Mouse (Mus musculus) erythroblast, embryonic 14.5 days (primary cell): ENCODE measurements around the gene Cmtm4. TPM values are rescaled to one million over a fixed set of nuclear protein-coding genes. Genes with fewer than 3 reads are reported as not detected.
"Not testable (repeated sequence)": the region's sequence is repeated elsewhere in the genome, so short reads cannot be mapped to it uniquely, and the experiment has no call there.

Experiments
- H3K27me3 ChIP-seq: 2 replicates; pipeline ENCODE4 v1.6.1; 2012; ENCODE audit warnings: inconsistent platforms; ENCODE audit not compliant: control insufficient read depth
- H3K36me3 ChIP-seq: 2 replicates; pipeline ENCODE4 v1.6.1; 2012; ENCODE audit warnings: mild to moderate bottlenecking, inconsistent platforms; ENCODE audit not compliant: control insufficient read depth
- H3K4me1 ChIP-seq: 2 replicates; pipeline ENCODE4 v1.6.1; 2012; ENCODE audit warnings: inconsistent platforms; ENCODE audit not compliant: control insufficient read depth
- H3K4me3 ChIP-seq: replicated peaks from 2 replicates; pipeline ENCODE3; 2012; ENCODE audit warnings: moderate library complexity, mild to moderate bottlenecking, inconsistent platforms
- H3K9me3 ChIP-seq: 2 replicates; pipeline ENCODE4 v1.6.1; 2012; ENCODE audit warnings: low read length, inconsistent platforms, mixed read lengths; ENCODE audit not compliant: control insufficient read depth
- GATA1 ChIP-seq: IDR thresholded peaks from 2 replicates; pipeline ENCODE4 v1.6.1; 2012; ENCODE audit warnings: low read length, inconsistent platforms, mixed read lengths
- TAL1 ChIP-seq: IDR thresholded peaks from 3 replicates; pipeline ENCODE4 v1.6.1; 2012; ENCODE audit warnings: low read length, inconsistent platforms, mixed read lengths
- polyA plus RNA-seq: library from polyadenylated mRNA; stranded (reverse); fragments of >175 nt; gene quantifications from 2 replicates; pipeline ENCODE4 v1.2.3, GENCODE M21; 2012

The Cmtm4 gene
- polyA plus RNA-seq, 1 experiment = 0.02 TPM

- no peaks in the 10 kb centered on the region for H3K36me3 ChIP-seq
- peaks cover 4% of the 10 kb centered on the region for H3K4me1 ChIP-seq
- no peak overlapping the region for H3K4me3 ChIP-seq
- no peaks in the 10 kb centered on the region for H3K27me3 ChIP-seq
- no peak for TF ChIP-seq GATA1
- TF ChIP-seq TAL1 = no peak
- H3K9me3 ChIP-seq = no peaks in the 10 kb centered on the region
Measured at GRCm38 (mm10) chr8:104304962-104305361, 90.6 kb downstream of the Cmtm4 start.

- H3K27me3 ChIP-seq, H3K9me3 ChIP-seq, H3K36me3 ChIP-seq, H3K4me3 ChIP-seq, H3K4me1 ChIP-seq: not testable (repeated sequence)
Measured at GRCm38 (mm10) chr8:104302536-104302935, 93.1 kb downstream of the Cmtm4 start.

GRCm38 (mm10) chr8:104301577-104301976 lies 94.0 kb downstream of the Cmtm4 start:
- not testable (repeated sequence) for H3K4me3 ChIP-seq, H3K36me3 ChIP-seq, H3K9me3 ChIP-seq, H3K4me1 ChIP-seq, H3K27me3 ChIP-seq

Other genes with a start within 250 kb of the Cmtm4 start
- gene Bean1, start 225.4 kb downstream of the Cmtm4 start, polyA plus RNA-seq = not detected in 2 replicates
- gene Tk2, start 147.2 kb downstream of the Cmtm4 start, polyA plus RNA-seq = 0.19 and 0.23 TPM in 2 replicates
- gene Cklf, start 144.9 kb downstream of the Cmtm4 start, polyA plus RNA-seq = 0.07 TPM in 1 of 2 replicates, not detected in the other
- not detected in 2 replicates for gene Cmtm2a, start 102.6 kb downstream of the Cmtm4 start, polyA plus RNA-seq
- not detected in 2 replicates for gene Gm45711, start 85.7 kb downstream of the Cmtm4 start, polyA plus RNA-seq
- gene Cmtm1, start 85.7 kb downstream of the Cmtm4 start, polyA plus RNA-seq = not detected in 2 replicates
- gene Gm11020, start 74.2 kb downstream of the Cmtm4 start, polyA plus RNA-seq = not detected in 2 replicates
- not detected in 2 replicates for gene Cmtm2b, start 73.6 kb downstream of the Cmtm4 start, polyA plus RNA-seq
- 0.26 and 0.44 TPM in 2 replicates for gene Cmtm3, start 56.4 kb downstream of the Cmtm4 start, polyA plus RNA-seq
- gene Dync1li2, start 47.2 kb upstream of the Cmtm4 start, polyA plus RNA-seq = 1.1 and 1.4 TPM in 2 replicates
- gene Terb1, start 114.1 kb upstream of the Cmtm4 start, polyA plus RNA-seq = not detected in 2 replicates
- 0.29 and 0.39 TPM in 2 replicates for gene Nae1, start 138.8 kb upstream of the Cmtm4 start, polyA plus RNA-seq
- not detected in 2 replicates for gene Car7, start 138.9 kb upstream of the Cmtm4 start, polyA plus RNA-seq
- 0.01 and 0.02 TPM in 2 replicates for gene Pdp2, start 195.6 kb upstream of the Cmtm4 start, polyA plus RNA-seq
- gene Cdh16, start 228.6 kb upstream of the Cmtm4 start, polyA plus RNA-seq = 0.08 TPM in 1 of 2 replicates, not detected in the other
- 0.05 and 0.12 TPM in 2 replicates for gene Rrad, start 235.5 kb upstream of the Cmtm4 start, polyA plus RNA-seq
- 7.5 and 10.3 TPM in 2 replicates for gene Ciao2b, start 246.2 kb upstream of the Cmtm4 start, polyA plus RNA-seq